Mouse (Mus musculus): ENCODE measurements around the gene Vmn1r235. TPM values are rescaled to one million over a fixed set of nuclear protein-coding genes. Genes with fewer than 3 reads are reported as not detected.
"Not testable (repeated sequence)": the region's sequence is repeated elsewhere in the genome, so short reads cannot be mapped to it uniquely, and the experiment has no call there.

The Vmn1r235 gene
- polyA plus RNA-seq (2016; fragmentation: Nextera tagmentation; extraction: Ambion mirVana): not detected in 2 replicates

GRCm38 (mm10) chr17:21256111-21256510 is at the start of gene Vmn1r235:
TSS of gene Vmn1r235 (plus strand) at chr17:21256411.
- Histone ChIP-seq H3K9me3 (peaks cover 8% of the 10 kb centered on the region), H3K4me1 (replicated peaks) (no peaks in the 10 kb centered on the region), H3K27me3 (ENCODE audit: insufficient read depth, poor library complexity, severe bottlenecking) (no peaks in the 10 kb centered on the region), H3K4me3 (no peak within 1 kb of the TSS), H3K36me3 (no peaks in the 10 kb centered on the region), H3K27ac (no peak within 1 kb of the TSS)
- no peak for DNase-seq (ENCODE audit: low spot score)

- not testable (repeated sequence) for H3K27ac ChIP-seq; H3K36me3 ChIP-seq; H3K4me1 ChIP-seq (replicated peaks); H3K27me3 ChIP-seq (ENCODE audit: insufficient read depth, poor library complexity, severe bottlenecking); DNase-seq (ENCODE audit: low spot score); H3K4me3 ChIP-seq
- H3K9me3 ChIP-seq: peaks cover 22% of the 10 kb centered on the region
- 88% methylated on average over 1 of the region's 1 CpGs for WGBS
Measured at GRCm38 (mm10) chr17:21211081-21211480, 45.1 kb upstream of the Vmn1r235 start.

GRCm38 (mm10) chr17:21225787-21226186 is 30.4 kb upstream of the Vmn1r235 start, which contains the start of gene Vmn1r234:
TSS of gene Vmn1r234 (plus strand) at chr17:21226087.
- Histone ChIP-seq H3K27ac (no peak within 1 kb of the TSS), H3K36me3 (no peaks in the 10 kb centered on the region), H3K27me3 (ENCODE audit: insufficient read depth, poor library complexity, severe bottlenecking) (no peaks in the 10 kb centered on the region), H3K4me1 (replicated peaks) (no peaks in the 10 kb centered on the region), H3K9me3 (peaks cover 8% of the 10 kb centered on the region; the same call in 1 of the 2 replicates), H3K4me3 (no peak within 1 kb of the TSS)
- WGBS: 81% methylated on average over 1 of the region's 1 CpGs
- DNase-seq (ENCODE audit: low spot score): no peak

- DNase-seq (ENCODE audit: low spot score): peak; percentile 41
- WGBS: 31% methylated on average over 9 of the region's 9 CpGs
- Histone ChIP-seq H3K4me1 (replicated peaks) (no peaks in the 10 kb centered on the region), H3K36me3 (no peaks in the 10 kb centered on the region), H3K4me3 (no peak overlapping the region), H3K27ac (no peak overlapping the region), H3K27me3 (ENCODE audit: insufficient read depth, poor library complexity, severe bottlenecking) (no peaks in the 10 kb centered on the region), H3K9me3 (peaks cover 13% of the 10 kb centered on the region)
Measured at GRCm38 (mm10) chr17:21231654-21232053, 24.6 kb upstream of the Vmn1r235 start.

- Histone ChIP-seq H3K4me1 (replicated peaks) (no peaks in the 10 kb centered on the region), H3K27me3 (ENCODE audit: insufficient read depth, poor library complexity, severe bottlenecking) (no peaks in the 10 kb centered on the region), H3K36me3 (no peaks in the 10 kb centered on the region), H3K27ac (no peak overlapping the region), H3K4me3 (no peak overlapping the region), H3K9me3 (peaks cover under 1% of the 10 kb centered on the region)
- DNase-seq (ENCODE audit: low spot score): no peak
- 12% methylated on average over 4 of the region's 4 CpGs for WGBS
Measured at GRCm38 (mm10) chr17:21272103-21272502, 15.9 kb downstream of the Vmn1r235 start.

GRCm38 (mm10) chr17:21282642-21283041 is 26.4 kb downstream of the Vmn1r235 start, which contains the start of gene Vmn1r236:
TSS of gene Vmn1r236 (plus strand) at chr17:21282942.
- WGBS: 81% methylated on average over 3 of the region's 3 CpGs
- no peak within 1 kb of the TSS for H3K4me3 ChIP-seq

GRCm38 (mm10) chr17:21284395-21284794 is 28.2 kb downstream of the Vmn1r235 start:
- Histone ChIP-seq H3K36me3 (no peaks in the 10 kb centered on the region), H3K9me3 (peaks cover 16% of the 10 kb centered on the region; the same call in 1 of the 2 replicates), H3K27ac (no peak overlapping the region), H3K4me3 (no peak overlapping the region), H3K4me1 (replicated peaks) (no peaks in the 10 kb centered on the region), H3K27me3 (ENCODE audit: insufficient read depth, poor library complexity, severe bottlenecking) (no peaks in the 10 kb centered on the region)
- DNase-seq (ENCODE audit: low spot score): no peak

More at GRCm38 (mm10) chr17:21282642-21283041, 26.4 kb downstream of the Vmn1r235 start, which contains the start of gene Vmn1r236:
- no peak for DNase-seq (ENCODE audit: low spot score)
- Histone ChIP-seq H3K9me3 (peaks cover 16% of the 10 kb centered on the region; the same call in 1 of the 2 replicates), H3K36me3 (no peaks in the 10 kb centered on the region), H3K4me1 (replicated peaks) (no peaks in the 10 kb centered on the region), H3K27ac (no peak within 1 kb of the TSS), H3K27me3 (ENCODE audit: insufficient read depth, poor library complexity, severe bottlenecking) (no peaks in the 10 kb centered on the region)

- Histone ChIP-seq H3K27me3 (ENCODE audit: insufficient read depth, poor library complexity, severe bottlenecking) (no peaks in the 10 kb centered on the region), H3K36me3 (no peaks in the 10 kb centered on the region), H3K4me1 (replicated peaks) (no peaks in the 10 kb centered on the region), H3K27ac (no peak overlapping the region), H3K9me3 (0 out of 2 replicates have a peak, but pooled peaks cover 5% of the 10 kb centered on the region), H3K4me3 (no peak overlapping the region)
- DNase-seq (ENCODE audit: low spot score): no peak
Measured at GRCm38 (mm10) chr17:21289695-21290094, 33.5 kb downstream of the Vmn1r235 start.

GRCm38 (mm10) chr17:21311565-21311964 is 55.4 kb downstream of the Vmn1r235 start, which contains the start of gene Vmn1r237:
TSS of gene Vmn1r237 (plus strand) at chr17:21311865.
- no peak for DNase-seq (ENCODE audit: low spot score)
- Histone ChIP-seq H3K9me3 (peaks cover 12% of the 10 kb centered on the region), H3K27ac (no peak within 1 kb of the TSS), H3K27me3 (ENCODE audit: insufficient read depth, poor library complexity, severe bottlenecking) (no peaks in the 10 kb centered on the region), H3K4me1 (replicated peaks) (no peaks in the 10 kb centered on the region), H3K4me3 (no peak within 1 kb of the TSS), H3K36me3 (no peaks in the 10 kb centered on the region)

Other genes starting within 250 kb of the Vmn1r235 start
- 12.0 and 16.3 TPM in 2 replicates for gene Zfp160, start 247.5 kb upstream of the Vmn1r235 start, polyA plus RNA-seq (2016; fragmentation: Nextera tagmentation; extraction: Ambion mirVana)
- not detected in 2 replicates for gene Vmn1r234, start 30.3 kb upstream of the Vmn1r235 start, polyA plus RNA-seq (2016; fragmentation: Nextera tagmentation; extraction: Ambion mirVana)
- not detected in 2 replicates for gene Vmn1r236, start 26.5 kb downstream of the Vmn1r235 start, polyA plus RNA-seq (2016; fragmentation: Nextera tagmentation; extraction: Ambion mirVana)
- not detected in 2 replicates for gene Vmn1r237, start 55.5 kb downstream of the Vmn1r235 start, polyA plus RNA-seq (2016; fragmentation: Nextera tagmentation; extraction: Ambion mirVana)
- 2.6 TPM in 2 replicates for gene Zfp677, start 127.3 kb downstream of the Vmn1r235 start, polyA plus RNA-seq (2016; fragmentation: Nextera tagmentation; extraction: Ambion mirVana)
- gene Zfp54, start 166.8 kb downstream of the Vmn1r235 start, polyA plus RNA-seq (2016; fragmentation: Nextera tagmentation; extraction: Ambion mirVana): 2.3 and 3.8 TPM in 2 replicates
- gene Zfp51, start 194.0 kb downstream of the Vmn1r235 start, polyA plus RNA-seq (2016; fragmentation: Nextera tagmentation; extraction: Ambion mirVana): 11.6 and 14.9 TPM in 2 replicates
- gene Zfp53, start 232.6 kb downstream of the Vmn1r235 start, polyA plus RNA-seq (2016; fragmentation: Nextera tagmentation; extraction: Ambion mirVana): 6.3 and 9.6 TPM in 2 replicates